Mouse (Mus musculus): ENCODE results near the gene Naaladl1. TPM values are rescaled to one million over a fixed set of nuclear protein-coding genes. Genes with fewer than 3 reads are reported as not detected.
"Not testable (repeated sequence)": the region's sequence is repeated elsewhere in the genome, so short reads cannot be mapped to it uniquely, and the experiment has no call there.

Gene Naaladl1
- polyA plus RNA-seq, 1 experiment: 0.11 TPM

- peaks cover 4% of the 10 kb centered on the region for H3K36me3 ChIP-seq (ENCODE audit: control insufficient read depth, insufficient read depth)
- no peaks in the 10 kb centered on the region for H3K27me3 ChIP-seq (ENCODE audit: control insufficient read depth, insufficient read depth, insufficient read length)
- H3K4me3 ChIP-seq: no peak overlapping the region
- no peaks in the 10 kb centered on the region for H3K79me2 ChIP-seq (ENCODE audit: control insufficient read depth, insufficient read depth)
- no peak for TF ChIP-seq CEBPB (IDR thresholded peaks at IDR 0.05; ENCODE audit: insufficient read depth, poor library complexity, severe bottlenecking)
- no peak overlapping the region for H3K4me2 ChIP-seq (ENCODE audit: low read depth)
- H3ac ChIP-seq (ENCODE audit: control insufficient read depth, insufficient read length): no peak overlapping the region
These were observed 17.7 kb downstream of the Naaladl1 start for GRCm38 (mm10) chr19:6123330-6123729.

- H3K79me2 ChIP-seq (ENCODE audit: control insufficient read depth, insufficient read depth): no peaks in the 10 kb centered on the region
- H3K27me3 ChIP-seq (ENCODE audit: control insufficient read depth, insufficient read depth, insufficient read length): no peaks in the 10 kb centered on the region
- H3K36me3 ChIP-seq (ENCODE audit: control insufficient read depth, insufficient read depth): peaks cover 4% of the 10 kb centered on the region
- no peak overlapping the region for H3K4me2 ChIP-seq (ENCODE audit: low read depth)
- H3ac ChIP-seq (ENCODE audit: control insufficient read depth, insufficient read length): no peak overlapping the region
- no peak overlapping the region for H3K4me3 ChIP-seq
- TF ChIP-seq POLR2A (IDR thresholded peaks at IDR 0.05; ENCODE audit: insufficient read length, low read depth) (no peak), MAX (IDR thresholded peaks at IDR 0.05; ENCODE audit: low read depth) (no peak), MYOD1 (IDR thresholded peaks at IDR 0.05; ENCODE audit: control insufficient read depth in 1 of 3, insufficient read length in 2 of 3, low read depth in 2 of 3) (no peak), POLR2AphosphoS2 (IDR thresholded peaks at IDR 0.05; ENCODE audit: insufficient read length, low read depth) (no peak), MYOG (IDR thresholded peaks at IDR 0.05; ENCODE audit: control insufficient read depth in 1 of 3, insufficient read depth in 1 of 3, insufficient read length in 2 of 3, low read depth in 2 of 3) (no peak)
These were observed 19.3 kb downstream of the Naaladl1 start for GRCm38 (mm10) chr19:6124898-6125297.

DNA sequence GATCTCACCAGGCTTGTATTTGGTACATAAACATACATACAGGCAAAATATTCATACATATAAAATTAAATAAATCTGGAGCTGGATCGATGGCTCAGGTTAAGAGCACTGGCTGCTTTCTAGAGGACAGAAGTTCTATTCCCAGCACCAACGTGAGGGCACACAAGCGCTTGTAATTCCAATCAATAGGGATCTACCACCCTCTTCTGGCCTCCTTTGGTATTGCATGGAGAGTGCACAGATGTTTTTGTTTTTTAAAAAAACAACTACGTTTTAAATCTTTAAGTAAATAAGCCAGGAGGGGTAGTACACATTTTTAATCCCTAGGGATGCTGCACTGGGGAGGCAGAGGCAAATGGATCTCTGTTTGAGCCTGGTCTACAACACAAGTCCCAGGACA is 20.7 kb downstream of the Naaladl1 start:
- TF ChIP-seq POLR2A (IDR thresholded peaks at IDR 0.05; ENCODE audit: insufficient read length, low read depth): no peak
- no peak for TF ChIP-seq TCF12 (IDR thresholded peaks at IDR 0.05; ENCODE audit: insufficient read depth, poor library complexity, severe bottlenecking)
- no peak for TF ChIP-seq POLR2AphosphoS2 (IDR thresholded peaks at IDR 0.05; ENCODE audit: insufficient read length, low read depth)
- TF ChIP-seq CEBPB (IDR thresholded peaks at IDR 0.05; ENCODE audit: insufficient read depth, poor library complexity, severe bottlenecking): no peak
- H3K79me2 ChIP-seq (ENCODE audit: control insufficient read depth, insufficient read depth): no peaks in the 10 kb centered on the region
- H3ac ChIP-seq (ENCODE audit: control insufficient read depth, insufficient read length): no peak overlapping the region
- H3K27me3 ChIP-seq (ENCODE audit: control insufficient read depth, insufficient read depth, insufficient read length): no peaks in the 10 kb centered on the region
- peaks cover 4% of the 10 kb centered on the region for H3K36me3 ChIP-seq (ENCODE audit: control insufficient read depth, insufficient read depth)
- H3K4me3 ChIP-seq: no peak overlapping the region
- H3K4me2 ChIP-seq (ENCODE audit: low read depth): no peak overlapping the region

DNA sequence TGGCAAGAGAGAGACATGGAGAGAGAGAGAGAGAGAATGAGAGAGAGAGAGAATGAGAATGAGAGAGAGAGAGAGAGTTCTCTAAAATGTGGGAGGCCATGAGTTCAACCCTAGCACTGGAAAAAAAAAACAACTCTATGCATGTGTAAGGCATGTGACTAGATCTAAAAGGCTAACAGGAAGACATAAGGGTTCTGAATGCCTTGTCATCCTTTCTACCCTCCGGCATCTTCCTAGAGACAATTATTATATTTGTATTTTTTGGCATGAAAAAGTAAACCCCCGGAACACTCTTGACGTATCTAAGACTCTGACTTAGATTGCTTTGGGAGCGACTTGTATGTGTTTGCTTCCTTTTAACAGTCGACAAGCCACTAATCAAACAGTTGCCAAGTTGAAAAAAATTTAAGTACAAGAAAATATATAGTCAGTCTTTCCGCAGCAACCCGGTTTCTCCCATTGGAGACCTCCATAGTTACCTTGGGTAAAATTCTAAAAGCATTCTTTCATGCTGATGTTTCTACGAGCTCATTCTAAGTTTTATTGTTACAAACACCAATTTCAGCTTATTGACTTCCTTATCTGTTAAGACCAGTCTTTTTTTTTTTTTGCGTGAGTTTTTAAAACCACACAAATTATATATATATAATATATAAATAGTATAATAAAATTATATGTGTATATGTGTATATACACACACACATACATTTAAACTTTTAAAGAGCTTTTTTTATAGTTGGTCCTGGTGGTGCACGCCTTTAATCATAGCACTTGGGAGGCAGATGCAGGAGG is 21.4 kb downstream of the Naaladl1 start:
- no peaks in the 10 kb centered on the region for H3K27me3 ChIP-seq (ENCODE audit: control insufficient read depth, insufficient read depth, insufficient read length)
- H3K79me2 ChIP-seq (ENCODE audit: control insufficient read depth, insufficient read depth): no peaks in the 10 kb centered on the region
- peak overlapping the region; percentile 47 for H3K4me3 ChIP-seq
- H3ac ChIP-seq (ENCODE audit: control insufficient read depth, insufficient read length): no peak overlapping the region
- TF ChIP-seq USF1 (IDR thresholded peaks at IDR 0.05; ENCODE audit: low read depth) (no peak), CEBPB (IDR thresholded peaks at IDR 0.05; ENCODE audit: insufficient read depth, poor library complexity, severe bottlenecking) (no peak), TCF3 (IDR thresholded peaks at IDR 0.05; ENCODE audit: insufficient read length, low read depth) (no peak), POLR2AphosphoS2 (IDR thresholded peaks at IDR 0.05; ENCODE audit: insufficient read length, low read depth) (no peak), POLR2A (IDR thresholded peaks at IDR 0.05; ENCODE audit: insufficient read length, low read depth) (no peak), E2F4 (IDR thresholded peaks at IDR 0.05; ENCODE audit: insufficient read depth) (no peak), MYOD1 (IDR thresholded peaks at IDR 0.05; ENCODE audit: control insufficient read depth in 1 of 3, insufficient read length in 2 of 3, low read depth in 2 of 3) (no peak)
- peaks cover 4% of the 10 kb centered on the region for H3K36me3 ChIP-seq (ENCODE audit: control insufficient read depth, insufficient read depth)
- H3K4me2 ChIP-seq (ENCODE audit: low read depth): peak overlapping the region; percentile 84

GRCm38 (mm10) chr19:6127760-6128341 is 22.3 kb downstream of the Naaladl1 start, which contains the start of gene Snx15:
TSS of gene Snx15 (minus strand) at chr19:6128304.
- Histone ChIP-seq H3ac (ENCODE audit: control insufficient read depth, insufficient read length) (no peak within 1 kb of the TSS), H3K4me2 (ENCODE audit: low read depth) (peak within 1 kb of the TSS; percentile 84), H3K36me3 (ENCODE audit: control insufficient read depth, insufficient read depth) (no peaks in the 10 kb centered on the region), H3K79me2 (ENCODE audit: control insufficient read depth, insufficient read depth) (no peaks in the 10 kb centered on the region), H3K4me3 (peak within 1 kb of the TSS; percentile 47), H3K27me3 (ENCODE audit: control insufficient read depth, insufficient read depth, insufficient read length) (no peaks in the 10 kb centered on the region)
- TF ChIP-seq POLR2AphosphoS2 (IDR thresholded peaks at IDR 0.05; ENCODE audit: insufficient read length, low read depth) (peak; percentile 68), TCF3 (IDR thresholded peaks at IDR 0.05; ENCODE audit: insufficient read length, low read depth) (no peak), CEBPB (IDR thresholded peaks at IDR 0.05; ENCODE audit: insufficient read depth, poor library complexity, severe bottlenecking) (no peak), MAX (IDR thresholded peaks at IDR 0.05; ENCODE audit: low read depth) (peak; percentile 3), MYOG (IDR thresholded peaks at IDR 0.05; ENCODE audit: control insufficient read depth in 1 of 3, insufficient read depth in 1 of 3, insufficient read length in 2 of 3, low read depth in 2 of 3) (peak in 1 of 3 experiments; percentile 11), POLR2A (IDR thresholded peaks at IDR 0.05; ENCODE audit: insufficient read length, low read depth) (peak; percentile 78)

- H3K4me2 ChIP-seq (ENCODE audit: low read depth); H3K4me3 ChIP-seq; H3K27me3 ChIP-seq (ENCODE audit: control insufficient read depth, insufficient read depth, insufficient read length); H3K36me3 ChIP-seq (ENCODE audit: control insufficient read depth, insufficient read depth); H3K79me2 ChIP-seq (ENCODE audit: control insufficient read depth, insufficient read depth); H3ac ChIP-seq (ENCODE audit: control insufficient read depth, insufficient read length): not testable (repeated sequence)
These were observed 25.0 kb downstream of the Naaladl1 start for GRCm38 (mm10) chr19:6130414-6131128.
